Mouse (Mus musculus): ENCODE measurements around the gene Bcl2. TPM values are rescaled to one million over a fixed set of nuclear protein-coding genes. Genes with fewer than 3 reads are reported as not detected.

Gene Bcl2
- polyA plus RNA-seq, 1 experiment = 2.6 TPM

GRCm38 (mm10) chr1:106515611-106516010 is 198.5 kb downstream of the Bcl2 start:
- TF ChIP-seq CTCF (conservative IDR thresholded peaks at IDR 0.05; ENCODE audit: insufficient read depth, insufficient read length, low read depth, low read length) (no peak), POLR2A (IDR thresholded peaks at IDR 0.05; ENCODE audit: low read depth, low read length) (no peak)
- H3K4me1 ChIP-seq (ENCODE audit: control insufficient read depth, insufficient read depth, low read length) = peaks cover 8% of the 10 kb centered on the region
- no peaks in the 10 kb centered on the region for H3K36me3 ChIP-seq (ENCODE audit: control insufficient read depth, insufficient read depth, low read length)
- WGBS = 85% methylated on average over 6 of the region's 6 CpGs
- DNase-seq = no peak
- H3K4me3 ChIP-seq (ENCODE audit: insufficient read depth, low read depth, low read length) = no peak overlapping the region
- H3K27ac ChIP-seq (ENCODE audit: insufficient read depth, low read depth, low read length) = no peak overlapping the region
- H3K27me3 ChIP-seq (replicated peaks; ENCODE audit: control insufficient read depth, insufficient read depth, low read length) = no peaks in the 10 kb centered on the region

GRCm38 (mm10) chr1:106513890-106514643 is 200.0 kb downstream of the Bcl2 start:
- no peak overlapping the region for H3K27ac ChIP-seq (ENCODE audit: insufficient read depth, low read depth, low read length)
- H3K4me3 ChIP-seq (ENCODE audit: insufficient read depth, low read depth, low read length) = no peak overlapping the region
- DNase-seq = peak; percentile 55
- no peak for TF ChIP-seq POLR2A (IDR thresholded peaks at IDR 0.05; ENCODE audit: low read depth, low read length)
- no peak for TF ChIP-seq CTCF (conservative IDR thresholded peaks at IDR 0.05; ENCODE audit: insufficient read depth, insufficient read length, low read depth, low read length)
- WGBS = 25% methylated on average over 7 of the region's 7 CpGs
- H3K4me1 ChIP-seq (ENCODE audit: control insufficient read depth, insufficient read depth, low read length) = peaks cover 8% of the 10 kb centered on the region
- H3K36me3 ChIP-seq (ENCODE audit: control insufficient read depth, insufficient read depth, low read length) = no peaks in the 10 kb centered on the region
- no peaks in the 10 kb centered on the region for H3K27me3 ChIP-seq (replicated peaks; ENCODE audit: control insufficient read depth, insufficient read depth, low read length)

GRCm38 (mm10) chr1:106513481-106513880 is 200.6 kb downstream of the Bcl2 start:
- peak; percentile 5 for DNase-seq
- peak overlapping the region; percentile 66; the same call in 1 of the 2 replicates for H3K27ac ChIP-seq (ENCODE audit: insufficient read depth, low read depth, low read length)
- TF ChIP-seq POLR2A (IDR thresholded peaks at IDR 0.05; ENCODE audit: low read depth, low read length) (no peak), CTCF (conservative IDR thresholded peaks at IDR 0.05; ENCODE audit: insufficient read depth, insufficient read length, low read depth, low read length) (no peak)
- H3K4me1 ChIP-seq (ENCODE audit: control insufficient read depth, insufficient read depth, low read length) = peaks cover 8% of the 10 kb centered on the region
- no peaks in the 10 kb centered on the region for H3K27me3 ChIP-seq (replicated peaks; ENCODE audit: control insufficient read depth, insufficient read depth, low read length)
- no peak overlapping the region for H3K4me3 ChIP-seq (ENCODE audit: insufficient read depth, low read depth, low read length)
- no peaks in the 10 kb centered on the region for H3K36me3 ChIP-seq (ENCODE audit: control insufficient read depth, insufficient read depth, low read length)
- WGBS = 53% methylated on average over 4 of the region's 4 CpGs

GRCm38 (mm10) chr1:106511593-106511992 is 202.5 kb downstream of the Bcl2 start:
- H3K4me3 ChIP-seq (ENCODE audit: insufficient read depth, low read depth, low read length) = no peak overlapping the region
- 6% methylated on average over 6 of the region's 6 CpGs for WGBS
- no peaks in the 10 kb centered on the region for H3K27me3 ChIP-seq (replicated peaks; ENCODE audit: control insufficient read depth, insufficient read depth, low read length)
- no peaks in the 10 kb centered on the region for H3K36me3 ChIP-seq (ENCODE audit: control insufficient read depth, insufficient read depth, low read length)
- DNase-seq = peak; percentile 84
- H3K27ac ChIP-seq (ENCODE audit: insufficient read depth, low read depth, low read length) = no peak overlapping the region
- TF ChIP-seq POLR2A (IDR thresholded peaks at IDR 0.05; ENCODE audit: low read depth, low read length) (no peak), CTCF (conservative IDR thresholded peaks at IDR 0.05; ENCODE audit: insufficient read depth, insufficient read length, low read depth, low read length) (peak; percentile 96)
- H3K4me1 ChIP-seq (ENCODE audit: control insufficient read depth, insufficient read depth, low read length) = peaks cover 8% of the 10 kb centered on the region

GRCm38 (mm10) chr1:106507556-106507955 is 206.5 kb downstream of the Bcl2 start:
- 85% methylated on average over 1 of the region's 1 CpGs for WGBS
- no peak for TF ChIP-seq POLR2A (IDR thresholded peaks at IDR 0.05; ENCODE audit: low read depth, low read length)
- no peak for TF ChIP-seq CTCF (conservative IDR thresholded peaks at IDR 0.05; ENCODE audit: insufficient read depth, insufficient read length, low read depth, low read length)
- Histone ChIP-seq H3K4me1 (ENCODE audit: control insufficient read depth, insufficient read depth, low read length) (no peaks in the 10 kb centered on the region), H3K27me3 (replicated peaks; ENCODE audit: control insufficient read depth, insufficient read depth, low read length) (no peaks in the 10 kb centered on the region), H3K27ac (ENCODE audit: insufficient read depth, low read depth, low read length) (no peak overlapping the region), H3K36me3 (ENCODE audit: control insufficient read depth, insufficient read depth, low read length) (no peaks in the 10 kb centered on the region), H3K4me3 (ENCODE audit: insufficient read depth, low read depth, low read length) (no peak overlapping the region)
- no peak for DNase-seq

GRCm38 (mm10) chr1:106503910-106504309 is 210.2 kb downstream of the Bcl2 start:
- no peaks in the 10 kb centered on the region for H3K27me3 ChIP-seq (replicated peaks; ENCODE audit: control insufficient read depth, insufficient read depth, low read length)
- no peaks in the 10 kb centered on the region for H3K4me1 ChIP-seq (ENCODE audit: control insufficient read depth, insufficient read depth, low read length)
- DNase-seq = no peak
- WGBS = 84% methylated on average over 3 of the region's 3 CpGs
- TF ChIP-seq POLR2A (IDR thresholded peaks at IDR 0.05; ENCODE audit: low read depth, low read length) (no peak), CTCF (conservative IDR thresholded peaks at IDR 0.05; ENCODE audit: insufficient read depth, insufficient read length, low read depth, low read length) (no peak)
- H3K27ac ChIP-seq (ENCODE audit: insufficient read depth, low read depth, low read length) = no peak overlapping the region
- no peak overlapping the region for H3K4me3 ChIP-seq (ENCODE audit: insufficient read depth, low read depth, low read length)
- H3K36me3 ChIP-seq (ENCODE audit: control insufficient read depth, insufficient read depth, low read length) = no peaks in the 10 kb centered on the region

- DNase-seq = no peak
- H3K4me3 ChIP-seq (ENCODE audit: insufficient read depth, low read depth, low read length) = no peak overlapping the region
- no peaks in the 10 kb centered on the region for H3K4me1 ChIP-seq (ENCODE audit: control insufficient read depth, insufficient read depth, low read length)
- no peaks in the 10 kb centered on the region for H3K36me3 ChIP-seq (ENCODE audit: control insufficient read depth, insufficient read depth, low read length)
- no peak for TF ChIP-seq CTCF (conservative IDR thresholded peaks at IDR 0.05; ENCODE audit: insufficient read depth, insufficient read length, low read depth, low read length)
- TF ChIP-seq POLR2A (IDR thresholded peaks at IDR 0.05; ENCODE audit: low read depth, low read length) = no peak
- H3K27me3 ChIP-seq (replicated peaks; ENCODE audit: control insufficient read depth, insufficient read depth, low read length) = no peaks in the 10 kb centered on the region
- no peak overlapping the region for H3K27ac ChIP-seq (ENCODE audit: insufficient read depth, low read depth, low read length)
- 83% methylated on average over 4 of the region's 4 CpGs for WGBS
Observed at GRCm38 (mm10) chr1:106503407-106503806, 210.7 kb downstream of the Bcl2 start.

Data from kidney, adult 2 months (tissue).